Mouse (Mus musculus): ENCODE results near the gene Hsp90ab1. TPM values are rescaled to one million over a fixed set of nuclear protein-coding genes. Genes with fewer than 3 reads are reported as not detected.
A peak's percentile ranks its signal among the peaks of the same experiment; 100 is the strongest.

The Hsp90ab1 gene
- 1,424 and 1,459 TPM in 2 replicates for polyA plus RNA-seq (2016; fragmentation: Nextera tagmentation; extraction: Ambion mirVana)

DNA sequence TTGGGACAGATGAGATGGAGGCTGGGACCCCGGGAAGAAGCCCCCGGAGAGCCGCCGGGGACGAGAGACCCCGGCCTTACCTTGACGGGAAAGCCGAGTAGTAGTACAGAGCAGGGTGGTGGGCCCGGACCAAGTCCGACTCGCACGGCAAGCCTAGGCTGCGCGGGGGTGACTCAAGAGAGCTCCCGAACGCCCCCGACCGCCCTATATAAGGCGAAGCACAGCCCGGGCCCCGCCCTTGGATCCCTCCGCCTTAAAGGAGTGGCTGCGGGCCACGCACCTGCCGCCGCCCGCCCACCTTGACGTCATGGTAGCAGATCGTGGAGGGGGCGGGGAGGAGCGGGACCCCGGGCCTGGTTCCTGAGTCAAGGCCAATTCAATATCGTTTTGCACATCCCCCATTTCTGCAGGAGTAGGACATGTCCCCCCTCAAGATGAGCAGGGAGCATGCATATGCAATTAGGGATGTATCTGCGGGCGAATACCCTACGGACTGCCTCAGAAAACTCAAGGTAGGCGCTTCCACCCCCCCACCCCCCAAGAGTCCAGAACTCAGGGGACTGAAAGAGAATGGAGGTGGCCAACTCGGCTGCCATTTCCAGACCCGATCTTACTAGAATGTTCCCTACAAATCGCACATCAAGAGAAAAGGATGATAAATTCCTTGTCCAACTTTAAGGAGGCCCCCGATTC, at the start of gene Hsp90ab1:
Hsp90ab1 (minus strand) TSS at position 185 of the 693 bp plus-strand sequence.
- no peaks in the 10 kb centered on the region for H3K9me3 ChIP-seq
- H3K4me1 ChIP-seq, result peaks cover 34% of the 10 kb centered on the region

DNA sequence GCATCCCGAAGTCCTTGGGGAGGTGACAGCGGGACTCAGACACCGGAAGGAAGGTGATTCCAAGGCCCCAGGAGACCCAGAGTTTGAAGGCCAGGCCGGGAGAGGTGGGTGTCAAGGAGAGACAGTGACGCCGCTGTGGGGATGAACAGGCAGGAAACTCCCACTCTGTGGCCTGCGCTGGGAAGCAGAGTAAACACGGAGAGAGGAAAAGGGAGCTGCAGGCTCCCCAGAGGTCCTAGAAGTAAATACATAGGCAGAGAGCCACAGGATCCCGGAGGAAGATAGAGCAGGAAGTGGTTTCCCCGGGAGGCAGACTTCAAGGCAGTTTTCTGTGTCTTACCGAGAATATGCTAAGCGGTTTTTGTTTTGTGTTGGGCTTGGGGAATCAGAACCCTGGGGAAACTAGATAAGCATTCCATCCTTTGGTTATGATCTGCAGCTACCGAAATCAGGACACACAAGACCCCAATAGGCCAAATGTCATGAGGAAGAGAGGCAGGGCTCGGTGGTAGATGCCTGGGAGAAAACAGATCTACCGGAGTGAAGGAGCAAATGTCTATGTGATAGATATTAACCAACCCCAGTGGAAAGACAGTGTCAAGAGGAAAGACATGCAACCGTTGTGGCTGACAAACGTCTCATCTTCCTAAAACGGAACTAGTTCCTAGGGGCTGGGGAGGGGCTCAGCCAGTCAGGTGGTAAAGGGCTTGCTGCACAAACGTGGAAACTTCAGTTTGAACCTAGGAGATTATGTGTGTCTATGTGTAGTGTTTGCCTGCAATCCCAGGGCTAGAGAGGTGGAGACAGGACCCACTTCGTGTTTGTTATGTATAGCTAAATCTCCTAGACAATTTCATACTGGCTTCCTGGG, 46.5 kb upstream of the Hsp90ab1 start:
- Histone ChIP-seq H3K4me1 (peaks cover 8% of the 10 kb centered on the region), H3K9me3 (no peaks in the 10 kb centered on the region), H3K4me3 (0 out of 2 replicates have a peak overlapping the region, but pooled peaks have one; percentile 10), H3K27ac (replicated peaks) (no peak overlapping the region), H3K27me3 (no peaks in the 10 kb centered on the region), H3K9ac (replicated peaks) (peak overlapping the region; percentile 39; the same call in 1 of the 2 replicates), H3K4me2 (replicated peaks) (peak overlapping the region; percentile 36), H3K36me3 (no peaks in the 10 kb centered on the region)
- 31% methylated on average over 20 of the region's 20 CpGs for WGBS
- ATAC-seq (ENCODE audit: low FRiP score, low read depth), result no peak

More for the DNA sequence above, at the start of gene Hsp90ab1:
- peaks cover 36% of the 10 kb centered on the region for H3K36me3 ChIP-seq
- peak within 1 kb of the TSS; percentile 95 for H3K27ac ChIP-seq (replicated peaks)
- H3K4me2 ChIP-seq (replicated peaks), result peak within 1 kb of the TSS; percentile 78
- ATAC-seq (ENCODE audit: low FRiP score, low read depth), result peak; percentile 86
- peak within 1 kb of the TSS; percentile 99 for H3K9ac ChIP-seq (replicated peaks)
- peak within 1 kb of the TSS; percentile 99 for H3K4me3 ChIP-seq
- H3K27me3 ChIP-seq, result no peaks in the 10 kb centered on the region
- WGBS, result under 1% methylated on average over 41 of the region's 41 CpGs

DNA sequence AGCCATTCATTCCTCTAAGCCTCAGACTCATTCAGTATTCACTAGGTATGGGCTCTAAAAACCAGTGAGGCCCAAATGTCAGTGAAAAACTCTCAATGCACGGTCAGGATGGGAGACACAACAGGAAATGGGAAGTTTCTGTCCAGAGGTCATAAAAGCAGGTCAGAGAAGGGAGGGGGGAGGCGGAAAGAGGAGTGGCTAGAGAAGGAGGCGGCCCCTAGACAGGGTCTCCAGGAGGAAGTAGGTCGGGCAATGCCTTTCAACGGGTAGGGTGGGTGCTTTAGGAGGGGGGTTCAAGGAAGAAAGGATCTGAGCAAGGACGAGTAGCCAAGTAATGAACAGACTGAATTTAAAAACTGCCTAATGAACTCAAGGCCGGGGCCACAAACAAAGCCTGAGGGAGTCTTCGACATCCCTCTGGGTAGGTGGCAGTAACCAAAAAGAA, 45.9 kb upstream of the Hsp90ab1 start:
- Histone ChIP-seq H3K9ac (replicated peaks) (peak overlapping the region; percentile 39; the same call in 1 of the 2 replicates), H3K4me1 (peaks cover 8% of the 10 kb centered on the region), H3K27me3 (no peaks in the 10 kb centered on the region), H3K4me3 (0 out of 2 replicates have a peak overlapping the region, but pooled peaks have one; percentile 10), H3K4me2 (replicated peaks) (peak overlapping the region; percentile 36), H3K36me3 (no peaks in the 10 kb centered on the region), H3K9me3 (no peaks in the 10 kb centered on the region), H3K27ac (replicated peaks) (no peak overlapping the region)
- 13% methylated on average over 8 of the region's 8 CpGs for WGBS
- no peak for ATAC-seq (ENCODE audit: low FRiP score, low read depth)

GRCm38 (mm10) chr17:45617655-45618054, 44.6 kb upstream of the Hsp90ab1 start:
- whole genome bisulfite sequencing, result 86% methylated on average over 6 of the region's 6 CpGs
- no peaks in the 10 kb centered on the region for H3K27me3 ChIP-seq
- no peak overlapping the region for H3K27ac ChIP-seq (replicated peaks)
- no peak overlapping the region for H3K4me3 ChIP-seq
- peaks cover 8% of the 10 kb centered on the region for H3K4me1 ChIP-seq
- no peaks in the 10 kb centered on the region for H3K36me3 ChIP-seq
- no peak overlapping the region for H3K9ac ChIP-seq (replicated peaks)
- ATAC-seq (ENCODE audit: low FRiP score, low read depth), result no peak
- no peak overlapping the region for H3K4me2 ChIP-seq (replicated peaks)
- no peaks in the 10 kb centered on the region for H3K9me3 ChIP-seq

DNA sequence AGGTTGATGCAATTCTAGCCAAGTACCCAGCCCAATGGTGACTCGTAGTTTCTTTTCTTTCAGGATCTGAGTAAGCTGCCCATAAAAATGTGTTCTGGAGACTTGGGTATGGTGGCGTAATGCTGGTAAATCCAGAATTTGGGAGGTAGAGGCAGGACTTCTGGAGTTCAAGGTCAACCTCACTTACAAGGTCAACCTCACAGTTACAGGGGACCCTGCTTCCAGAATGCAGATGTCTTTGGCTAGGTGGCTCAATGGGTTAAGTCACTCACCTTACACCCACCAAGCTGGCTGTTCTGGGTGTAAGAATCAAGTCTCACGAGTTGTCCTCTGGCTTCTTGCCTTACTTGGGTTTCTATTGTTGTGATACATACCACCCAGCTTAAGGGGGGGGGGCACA, 43.6 kb upstream of the Hsp90ab1 start:
- Histone ChIP-seq H3K27ac (replicated peaks) (no peak overlapping the region), H3K4me2 (replicated peaks) (no peak overlapping the region), H3K27me3 (no peaks in the 10 kb centered on the region), H3K4me3 (no peak overlapping the region), H3K9me3 (no peaks in the 10 kb centered on the region), H3K9ac (replicated peaks) (no peak overlapping the region), H3K36me3 (no peaks in the 10 kb centered on the region), H3K4me1 (peaks cover 8% of the 10 kb centered on the region)
- WGBS, result 94% methylated on average over 3 of the region's 3 CpGs
- no peak for ATAC-seq (ENCODE audit: low FRiP score, low read depth)

GRCm38 (mm10) chr17:45616046-45616650, 43.1 kb upstream of the Hsp90ab1 start:
- no peak overlapping the region for H3K27ac ChIP-seq (replicated peaks)
- peaks cover 8% of the 10 kb centered on the region for H3K4me1 ChIP-seq
- no peak overlapping the region for H3K4me3 ChIP-seq
- ATAC-seq (ENCODE audit: low FRiP score, low read depth), result no peak
- no peak overlapping the region for H3K4me2 ChIP-seq (replicated peaks)
- H3K36me3 ChIP-seq, result no peaks in the 10 kb centered on the region
- H3K9ac ChIP-seq (replicated peaks), result no peak overlapping the region
- no peaks in the 10 kb centered on the region for H3K9me3 ChIP-seq
- no peaks in the 10 kb centered on the region for H3K27me3 ChIP-seq
- whole genome bisulfite sequencing, result 67% methylated on average over 4 of the region's 4 CpGs

DNA sequence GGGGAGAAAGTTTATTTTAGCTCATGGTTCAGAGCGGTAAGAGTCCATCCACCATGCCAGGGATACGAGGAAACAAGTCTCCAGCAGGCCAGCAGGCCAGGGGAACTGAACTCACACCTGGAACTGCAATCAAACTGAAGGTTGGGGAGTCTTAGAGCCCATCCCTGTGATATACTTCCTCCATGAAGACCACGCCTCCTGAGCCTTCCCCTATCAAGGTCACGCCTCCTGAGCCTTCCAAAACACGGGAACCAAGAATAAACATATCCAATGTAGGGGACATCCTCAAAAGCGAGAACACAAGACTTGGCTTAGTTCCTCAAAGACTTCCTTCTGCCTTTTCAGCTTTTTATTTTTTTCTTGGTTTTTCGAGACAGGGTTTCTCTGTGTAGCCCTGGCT, 39.9 kb upstream of the Hsp90ab1 start:
- H3K9me3 ChIP-seq, result no peaks in the 10 kb centered on the region
- H3K27me3 ChIP-seq, result no peaks in the 10 kb centered on the region
- H3K4me3 ChIP-seq, result no peak overlapping the region
- no peak overlapping the region for H3K4me2 ChIP-seq (replicated peaks)
- H3K36me3 ChIP-seq, result no peaks in the 10 kb centered on the region
- no peak overlapping the region for H3K27ac ChIP-seq (replicated peaks)
- H3K4me1 ChIP-seq, result peaks cover 9% of the 10 kb centered on the region; the same call in 1 of the 2 replicates
- H3K9ac ChIP-seq (replicated peaks), result no peak overlapping the region
- 93% methylated on average over 7 of the region's 7 CpGs for WGBS
- no peak for ATAC-seq (ENCODE audit: low FRiP score, low read depth)

- no peaks in the 10 kb centered on the region for H3K9me3 ChIP-seq
- 86% methylated on average over 8 of the region's 8 CpGs for WGBS
- no peak overlapping the region for H3K4me2 ChIP-seq (replicated peaks)
- peaks cover 9% of the 10 kb centered on the region; the same call in 1 of the 2 replicates for H3K4me1 ChIP-seq
- ATAC-seq (ENCODE audit: low FRiP score, low read depth), result no peak
- H3K4me3 ChIP-seq, result no peak overlapping the region
- H3K9ac ChIP-seq (replicated peaks), result no peak overlapping the region
- no peaks in the 10 kb centered on the region for H3K27me3 ChIP-seq
- H3K27ac ChIP-seq (replicated peaks), result no peak overlapping the region
- no peaks in the 10 kb centered on the region for H3K36me3 ChIP-seq
These were observed 38.9 kb upstream of the Hsp90ab1 start for GRCm38 (mm10) chr17:45612008-45612407.

GRCm38 (mm10) chr17:45610144-45610866, 37.2 kb upstream of the Hsp90ab1 start:
- H3K4me1 ChIP-seq, result peaks cover 9% of the 10 kb centered on the region; the same call in 1 of the 2 replicates
- 22% methylated on average over 5 of the region's 5 CpGs for WGBS
- H3K27me3 ChIP-seq, result no peaks in the 10 kb centered on the region

GRCm38 (mm10) chr17:45608396-45608795, 35.3 kb upstream of the Hsp90ab1 start:
- Histone ChIP-seq H3K27me3 (no peaks in the 10 kb centered on the region), H3K4me2 (replicated peaks) (no peak overlapping the region), H3K9me3 (no peaks in the 10 kb centered on the region), H3K9ac (replicated peaks) (no peak overlapping the region), H3K4me3 (no peak overlapping the region), H3K4me1 (peaks cover 9% of the 10 kb centered on the region; the same call in 1 of the 2 replicates), H3K36me3 (no peaks in the 10 kb centered on the region), H3K27ac (replicated peaks) (no peak overlapping the region)
- WGBS, result 91% methylated on average over 4 of the region's 4 CpGs
- ATAC-seq (ENCODE audit: low FRiP score, low read depth), result no peak

More at GRCm38 (mm10) chr17:45610144-45610866, 37.2 kb upstream of the Hsp90ab1 start:
- no peak overlapping the region for H3K4me3 ChIP-seq
- H3K36me3 ChIP-seq, result no peaks in the 10 kb centered on the region
- no peak for ATAC-seq (ENCODE audit: low FRiP score, low read depth)
- H3K9ac ChIP-seq (replicated peaks), result no peak overlapping the region
- H3K4me2 ChIP-seq (replicated peaks), result no peak overlapping the region
- no peaks in the 10 kb centered on the region for H3K9me3 ChIP-seq
- no peak overlapping the region for H3K27ac ChIP-seq (replicated peaks)

All from midbrain, embryonic 12.5 days (tissue).